Mouse (Mus musculus) neural tube, embryonic 14.5 days (tissue): Measurements from ENCODE around the gene Tbc1d14. TPM values are rescaled to one million over a fixed set of nuclear protein-coding genes. Genes with fewer than 3 reads are reported as not detected.

ENCODE experiments used
- ATAC-seq: fragments of 200-750 bp; cut with Nextera tagmentation; 2 replicates; pipeline ENCODE4 v1.8.0; 2017; ENCODE audit warnings: low read depth, mild to moderate bottlenecking, moderate TSS enrichment, moderate library complexity
- H3K27ac ChIP-seq: fragments of 300-500 bp; sonication (generic); 2 replicates; pipeline ENCODE4 v1.5.1; 2014; ENCODE audit warnings: low read depth, mild to moderate bottlenecking, control low read depth, low read length, moderate library complexity, mixed read lengths
- H3K27me3 ChIP-seq: fragments of 300-500 bp; sonication (generic); 2 replicates; pipeline ENCODE4 v1.6.1; 2014; ENCODE audit warnings: low read length; ENCODE audit not compliant: control insufficient read depth, insufficient read depth
- H3K36me3 ChIP-seq: fragments of 300-500 bp; sonication (generic); 2 replicates; pipeline ENCODE4 v1.6.1; 2014; ENCODE audit warnings: low read length, mixed read lengths; ENCODE audit not compliant: control insufficient read depth, insufficient read depth
- H3K4me1 ChIP-seq: fragments of 300-500 bp; sonication (generic); 2 replicates; pipeline ENCODE4 v1.6.1; 2014; ENCODE audit warnings: low read length; ENCODE audit not compliant: control insufficient read depth, insufficient read depth
- H3K4me2 ChIP-seq: fragments of 300-500 bp; sonication (generic); 2 replicates; pipeline ENCODE4 v1.6.1; 2014; ENCODE audit warnings: mild to moderate bottlenecking, low read depth, low read length, control low read depth
- H3K4me3 ChIP-seq: fragments of 300-500 bp; sonication (generic); 2 replicates; pipeline ENCODE4 v1.5.1; 2014; ENCODE audit warnings: low read depth, low read length, control low read depth, mixed read lengths
- H3K9ac ChIP-seq: fragments of 300-500 bp; sonication (generic); replicated peaks from 2 replicates; pipeline ENCODE4 v1.6.1; 2014; ENCODE audit warnings: low read depth, mild to moderate bottlenecking, control low read depth, low read length, mixed read lengths
- H3K9me3 ChIP-seq: fragments of 300-500 bp; sonication (generic); 2 replicates; pipeline ENCODE4 v1.6.1; 2016; ENCODE audit warnings: low read length; ENCODE audit not compliant: control insufficient read depth
- WGBS: fragments of 180-500 bp; shearing (Covaris S2); extraction: QIAGEN DNeasy Blood & Tissue Kit; methylation state at CpG from one replicate; pipeline ENCODE4 v1.1.7; 2014; 5-methylcytosine and 5-hydroxymethylcytosine counted together
- polyA plus RNA-seq: library from polyadenylated mRNA; unstranded; fragments of >200 nt; fragmentation: Nextera tagmentation; extraction: Ambion mirVana; gene quantifications from 2 replicates; pipeline ENCODE4 v1.2.1, GENCODE M21; 2014

The Tbc1d14 gene
- polyA plus RNA-seq, 1 experiment from 2014 or later = 74.0 TPM

DNA sequence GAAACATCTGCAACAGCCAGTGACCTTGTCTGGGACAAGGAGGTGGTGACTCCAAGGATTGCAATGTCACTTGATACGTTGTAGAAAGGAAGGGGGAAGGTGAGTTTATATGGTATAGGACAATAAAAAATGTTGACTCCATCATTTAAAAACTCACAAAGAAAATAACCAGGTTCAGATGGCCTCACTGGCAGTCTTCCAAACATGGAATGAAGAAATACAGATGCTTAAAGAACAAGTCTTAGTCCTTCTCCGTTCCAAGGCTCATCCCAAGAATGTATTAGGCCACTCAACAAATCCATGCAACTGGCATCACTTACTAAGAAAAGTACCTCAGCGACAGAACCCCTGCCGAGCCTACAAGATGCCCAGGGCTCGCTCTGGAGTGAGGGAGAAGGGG is 38.6 kb downstream of the Tbc1d14 start:
- 80% methylated on average over 5 of the region's 5 CpGs for WGBS
- Histone ChIP-seq H3K4me1 (no peaks in the 10 kb centered on the region; the same call in 1 of the 2 replicates), H3K9me3 (no peaks in the 10 kb centered on the region), H3K27me3 (no peaks in the 10 kb centered on the region), H3K27ac (no peak overlapping the region), H3K4me2 (no peak overlapping the region), H3K4me3 (no peak overlapping the region), H3K9ac (no peak overlapping the region), H3K36me3 (no peaks in the 10 kb centered on the region)
- no peak for ATAC-seq

DNA sequence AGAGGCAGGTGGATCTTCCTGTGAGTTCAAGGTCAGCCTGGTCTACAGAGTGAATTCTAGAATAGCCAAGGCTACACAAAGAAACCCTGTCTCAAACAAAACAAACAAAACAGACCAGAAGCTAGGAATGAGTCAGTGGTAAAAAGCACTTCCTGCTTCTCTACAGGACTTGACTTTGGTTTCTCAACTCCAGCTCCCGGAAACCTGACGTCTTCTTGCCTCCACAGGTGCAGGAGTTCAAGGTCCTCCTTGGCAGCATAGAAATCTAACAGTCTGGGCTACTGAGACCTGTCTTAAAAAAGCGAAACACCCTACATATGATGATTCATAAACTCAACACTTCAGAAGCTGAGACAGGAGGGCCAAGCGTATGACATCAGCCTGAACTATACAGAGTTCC is 39.2 kb downstream of the Tbc1d14 start:
- Histone ChIP-seq H3K4me2 (no peak overlapping the region), H3K9me3 (no peaks in the 10 kb centered on the region), H3K36me3 (no peaks in the 10 kb centered on the region), H3K4me3 (no peak overlapping the region), H3K27me3 (no peaks in the 10 kb centered on the region), H3K4me1 (no peaks in the 10 kb centered on the region; the same call in 1 of the 2 replicates), H3K9ac (no peak overlapping the region), H3K27ac (no peak overlapping the region)
- ATAC-seq = no peak
- WGBS = 88% methylated on average over 4 of the region's 4 CpGs

DNA sequence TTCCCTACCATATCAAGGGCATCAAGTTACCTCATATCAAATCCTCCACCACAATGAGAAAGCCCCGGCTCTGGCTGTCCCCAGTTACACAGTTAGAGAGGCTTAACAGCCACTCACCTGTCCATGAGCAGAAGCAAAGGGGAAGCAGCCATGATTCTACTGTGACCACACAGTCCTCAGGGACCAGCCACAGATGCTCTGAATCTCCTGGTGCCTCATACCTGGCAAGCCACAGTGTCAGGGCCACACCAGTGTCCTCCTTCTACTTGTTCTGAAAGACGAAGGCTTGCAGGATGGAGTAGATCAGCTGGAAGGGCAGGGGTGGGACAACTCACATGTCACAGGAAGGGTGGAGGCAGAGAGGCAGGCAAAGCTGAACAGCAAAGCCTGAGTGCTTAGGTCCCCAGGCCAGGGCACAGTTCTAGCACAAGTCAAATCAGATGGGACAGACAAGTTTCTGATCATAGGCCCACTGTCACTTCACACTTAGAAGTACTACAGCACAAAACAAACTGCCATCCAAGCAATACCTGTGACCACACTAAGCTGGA is 39.9 kb downstream of the Tbc1d14 start:
- Histone ChIP-seq H3K36me3 (no peaks in the 10 kb centered on the region), H3K27me3 (no peaks in the 10 kb centered on the region), H3K9ac (no peak overlapping the region), H3K4me3 (no peak overlapping the region), H3K9me3 (no peaks in the 10 kb centered on the region), H3K4me1 (no peaks in the 10 kb centered on the region; the same call in 1 of the 2 replicates), H3K27ac (no peak overlapping the region), H3K4me2 (no peak overlapping the region)
- ATAC-seq = no peak
- 75% methylated on average over 2 of the region's 2 CpGs for WGBS

DNA sequence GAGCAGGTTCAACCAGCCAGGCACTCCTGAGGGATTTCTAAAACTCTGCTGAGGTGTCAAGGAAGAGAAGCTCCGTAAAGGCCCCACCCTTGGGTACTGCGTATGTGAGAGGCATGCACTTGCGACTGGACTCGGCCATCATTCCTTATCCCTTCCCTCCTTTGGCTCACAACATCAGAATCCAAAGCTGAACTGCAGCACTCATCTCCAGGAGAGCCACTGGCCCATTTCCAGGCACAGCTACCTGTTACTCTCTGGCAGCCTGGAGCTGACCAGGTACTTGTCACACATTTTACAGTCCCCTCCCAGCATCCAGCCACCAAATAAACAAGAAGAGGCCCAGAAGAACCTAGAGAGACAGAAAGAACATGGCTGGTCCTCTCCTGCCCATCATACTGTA is 40.7 kb downstream of the Tbc1d14 start:
- Histone ChIP-seq H3K9me3 (no peaks in the 10 kb centered on the region), H3K4me2 (no peak overlapping the region), H3K27me3 (no peaks in the 10 kb centered on the region), H3K4me3 (no peak overlapping the region), H3K4me1 (no peaks in the 10 kb centered on the region), H3K27ac (no peak overlapping the region), H3K36me3 (no peaks in the 10 kb centered on the region), H3K9ac (no peak overlapping the region)
- ATAC-seq = no peak
- WGBS = 97% methylated on average over 4 of the region's 4 CpGs

DNA sequence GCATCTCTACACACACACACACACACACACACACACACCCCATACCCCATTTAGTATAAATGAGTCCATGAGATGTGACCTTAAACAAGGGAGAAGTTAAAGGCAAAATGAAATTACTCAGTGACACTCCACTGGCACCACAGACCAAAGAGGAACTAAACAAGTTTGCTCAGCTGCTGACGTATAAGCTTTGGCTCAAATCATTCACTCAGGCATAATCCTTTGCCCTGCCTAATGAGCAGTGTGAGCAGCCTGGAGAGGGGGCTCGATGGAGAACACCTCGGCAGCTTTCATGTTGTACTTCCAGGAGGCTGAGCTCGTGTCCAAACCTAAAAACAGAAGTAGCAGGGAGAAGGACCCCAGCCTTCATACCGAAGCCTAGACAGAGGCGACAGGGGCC is 43.8 kb downstream of the Tbc1d14 start:
- no peaks in the 10 kb centered on the region for H3K4me1 ChIP-seq
- H3K27me3 ChIP-seq = no peaks in the 10 kb centered on the region
- H3K4me2 ChIP-seq = no peak overlapping the region
- no peak for ATAC-seq
- H3K9ac ChIP-seq = no peak overlapping the region
- WGBS = 73% methylated on average over 6 of the region's 6 CpGs
- no peak overlapping the region for H3K27ac ChIP-seq
- no peaks in the 10 kb centered on the region for H3K9me3 ChIP-seq
- no peak overlapping the region for H3K4me3 ChIP-seq
- no peaks in the 10 kb centered on the region for H3K36me3 ChIP-seq

DNA sequence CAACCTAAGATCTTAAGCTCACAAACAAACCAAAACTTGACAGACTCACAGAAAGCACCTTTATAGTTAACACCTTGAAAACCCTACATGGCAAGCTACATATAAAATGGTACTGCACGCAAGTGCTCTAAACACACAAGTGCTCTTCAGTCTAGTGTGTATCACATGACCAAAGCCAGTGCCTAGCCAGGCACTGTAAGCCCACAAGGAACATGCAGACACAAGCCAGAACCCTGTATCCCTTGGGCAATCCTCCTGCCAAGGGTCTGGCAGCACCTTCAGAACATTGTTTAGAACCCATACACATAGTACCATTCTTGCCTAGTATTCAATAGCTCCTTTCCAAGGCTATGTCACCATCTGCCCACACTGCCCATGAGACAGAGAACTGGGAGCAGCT is 48.3 kb downstream of the Tbc1d14 start:
- Histone ChIP-seq H3K27me3 (no peaks in the 10 kb centered on the region), H3K9me3 (no peaks in the 10 kb centered on the region), H3K9ac (no peak overlapping the region), H3K4me2 (no peak overlapping the region), H3K4me1 (no peaks in the 10 kb centered on the region), H3K27ac (no peak overlapping the region), H3K36me3 (no peaks in the 10 kb centered on the region), H3K4me3 (no peak overlapping the region)
- 90% methylated on average over 1 of the region's 1 CpGs for WGBS
- no peak for ATAC-seq

DNA sequence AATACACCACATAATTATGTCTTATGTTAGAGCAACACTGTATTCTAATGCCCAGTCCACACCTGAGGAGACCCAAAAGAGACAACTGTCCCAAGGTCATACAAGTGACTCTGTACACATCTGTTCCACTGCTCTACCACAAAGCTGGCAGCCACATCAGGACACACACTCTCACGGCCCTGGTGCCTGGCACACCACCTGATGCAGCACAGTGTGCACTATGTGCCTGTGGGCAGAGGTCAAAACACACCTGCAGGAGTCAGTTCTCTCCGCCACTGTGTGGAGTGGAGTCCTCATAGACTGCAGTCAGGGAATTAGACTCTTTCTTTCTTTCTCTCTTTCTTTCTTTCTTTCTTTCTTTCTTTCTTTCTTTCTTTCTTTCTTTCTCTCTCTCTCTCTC is 52.1 kb downstream of the Tbc1d14 start:
- H3K4me2 ChIP-seq = no peak overlapping the region
- no peak overlapping the region for H3K9ac ChIP-seq
- 94% methylated on average over 2 of the region's 2 CpGs for WGBS
- H3K27me3 ChIP-seq = no peaks in the 10 kb centered on the region
- H3K4me1 ChIP-seq = no peaks in the 10 kb centered on the region
- no peaks in the 10 kb centered on the region for H3K9me3 ChIP-seq
- H3K4me3 ChIP-seq = no peak overlapping the region
- no peak overlapping the region for H3K27ac ChIP-seq
- ATAC-seq = no peak
- no peaks in the 10 kb centered on the region for H3K36me3 ChIP-seq

DNA sequence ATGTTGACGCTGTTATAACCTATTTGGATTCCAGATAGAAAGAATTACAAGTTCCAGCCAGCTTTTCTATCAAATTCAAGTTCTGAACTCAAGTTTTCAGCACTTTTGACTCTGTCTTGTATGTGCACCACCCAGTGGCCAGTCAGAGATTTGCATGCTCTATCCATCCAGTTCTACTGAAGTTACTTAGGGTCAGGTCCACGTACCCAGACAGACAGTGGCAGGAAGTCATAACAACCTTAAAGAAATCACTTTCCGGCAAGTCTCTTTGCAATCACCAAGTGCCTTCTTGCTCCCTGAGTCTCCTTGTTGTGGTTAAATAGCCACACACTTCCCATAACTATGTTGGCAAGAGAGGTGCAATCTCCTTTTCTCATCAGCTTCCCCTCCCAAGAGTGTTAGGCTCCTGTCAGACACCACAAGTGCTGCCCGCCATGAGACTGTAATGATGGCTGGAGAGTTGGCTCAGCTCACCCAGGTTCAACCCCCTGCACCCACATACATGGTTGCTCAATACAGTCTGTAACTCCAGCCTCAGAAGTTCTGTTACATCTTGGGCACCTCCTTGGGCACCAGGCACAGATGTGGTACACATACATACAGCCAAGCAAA is 54.4 kb downstream of the Tbc1d14 start:
- H3K9me3 ChIP-seq = no peaks in the 10 kb centered on the region
- no peak overlapping the region for H3K4me2 ChIP-seq
- no peak for ATAC-seq
- no peak overlapping the region for H3K27ac ChIP-seq
- no peaks in the 10 kb centered on the region for H3K4me1 ChIP-seq
- WGBS = 49% methylated on average over 4 of the region's 4 CpGs
- no peak overlapping the region for H3K4me3 ChIP-seq
- H3K9ac ChIP-seq = no peak overlapping the region
- H3K27me3 ChIP-seq = no peaks in the 10 kb centered on the region
- no peaks in the 10 kb centered on the region for H3K36me3 ChIP-seq

DNA sequence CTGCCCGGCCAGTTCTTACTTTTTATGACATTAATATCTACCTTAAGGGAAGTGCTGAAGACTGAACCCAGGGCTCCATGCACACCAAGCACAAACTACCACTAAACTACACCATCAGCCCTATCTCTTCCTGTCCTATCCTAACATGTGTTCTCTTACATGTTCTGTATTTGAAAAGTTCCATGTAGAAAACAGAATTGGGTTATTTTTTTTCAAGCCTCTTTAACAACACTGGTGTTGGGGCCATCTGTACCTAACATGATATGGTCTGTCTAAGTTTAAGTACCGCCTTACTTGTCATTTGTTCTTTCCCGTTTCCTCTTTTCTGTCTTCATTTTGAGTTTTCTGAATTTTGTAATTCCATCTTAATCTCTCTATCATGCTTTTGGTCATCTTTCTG is 56.7 kb downstream of the Tbc1d14 start:
- H3K9me3 ChIP-seq = no peaks in the 10 kb centered on the region
- H3K9ac ChIP-seq = no peak overlapping the region
- H3K4me2 ChIP-seq = no peak overlapping the region
- no peak overlapping the region for H3K27ac ChIP-seq
- no peak for ATAC-seq
- H3K4me3 ChIP-seq = no peak overlapping the region
- 88% methylated on average over 3 of the region's 3 CpGs for WGBS
- H3K4me1 ChIP-seq = no peaks in the 10 kb centered on the region
- no peaks in the 10 kb centered on the region for H3K36me3 ChIP-seq
- H3K27me3 ChIP-seq = no peaks in the 10 kb centered on the region
